Mouse (Mus musculus): Measurements from ENCODE around the gene Snx25. TPM values are rescaled to one million over a fixed set of nuclear protein-coding genes. Genes with fewer than 3 reads are reported as not detected.

Snx25 gene
- polyA plus RNA-seq, 1 experiment from 2014 or later = 3.1 TPM

GRCm38 (mm10) chr8:45999784-46000705 is 151.9 kb downstream of the Snx25 start:
- peak overlapping the region; percentile 97 for H3K27ac ChIP-seq (replicated peaks)
- no peaks in the 10 kb centered on the region for H3K27me3 ChIP-seq (ENCODE audit: control insufficient read depth, insufficient read depth, low read length)
- DNase-seq (ENCODE audit: low spot score) (peak; percentile 99), ATAC-seq (ENCODE audit: low FRiP score, low TSS enrichment) (peak; percentile 99)
- no peaks in the 10 kb centered on the region for H3K9me3 ChIP-seq (ENCODE audit: control insufficient read depth, low read length)
- H3K4me2 ChIP-seq (replicated peaks; ENCODE audit: low read depth) = peak overlapping the region; percentile 79
- no peak for TF ChIP-seq EP300 (optimal IDR thresholded peaks at IDR 0.05)
- TF ChIP-seq CTCF (IDR thresholded peaks at IDR 0.05; ENCODE audit: low read depth) = no peak; the same call in 1 of the 2 replicates
- WGBS = 5% methylated on average over 49 of the region's 55 CpGs
- H3K4me3 ChIP-seq (ENCODE audit: low read depth, low read length) = peak overlapping the region; percentile 57
- H3K36me3 ChIP-seq (ENCODE audit: control insufficient read depth, insufficient read depth, low read length) = peaks cover 10% of the 10 kb centered on the region; the same call in 1 of the 2 replicates
- no peaks in the 10 kb centered on the region for H3K4me1 ChIP-seq (replicated peaks; ENCODE audit: control insufficient read depth, insufficient read depth)
- peak overlapping the region; percentile 74 for H3K9ac ChIP-seq (ENCODE audit: low read length)

- DNase-seq (ENCODE audit: low spot score) (peak; percentile 81), ATAC-seq (ENCODE audit: low FRiP score, low TSS enrichment) (peak; percentile 74)
- Histone ChIP-seq H3K36me3 (ENCODE audit: control insufficient read depth, insufficient read depth, low read length) (peaks cover 10% of the 10 kb centered on the region; the same call in 1 of the 2 replicates), H3K27me3 (ENCODE audit: control insufficient read depth, insufficient read depth, low read length) (no peaks in the 10 kb centered on the region), H3K27ac (replicated peaks) (peak within 1 kb of the TSS; percentile 97), H3K9me3 (ENCODE audit: control insufficient read depth, low read length) (no peaks in the 10 kb centered on the region), H3K4me2 (replicated peaks; ENCODE audit: low read depth) (peak within 1 kb of the TSS; percentile 79), H3K9ac (ENCODE audit: low read length) (peak within 1 kb of the TSS; percentile 74), H3K4me3 (ENCODE audit: low read depth, low read length) (peak within 1 kb of the TSS; percentile 57), H3K4me1 (replicated peaks; ENCODE audit: control insufficient read depth, insufficient read depth) (no peaks in the 10 kb centered on the region)
- peak; percentile 53 for TF ChIP-seq CTCF (IDR thresholded peaks at IDR 0.05; ENCODE audit: low read depth)
- no peak for TF ChIP-seq EP300 (optimal IDR thresholded peaks at IDR 0.05)
- 2% methylated on average over 22 of the region's 22 CpGs for WGBS
Measured at GRCm38 (mm10) chr8:45999138-45999783, 152.7 kb downstream of the Snx25 start, which contains the start of gene Lrp2bp. Gene Lrp2bp (plus strand): TSS chr8:45999303.

GRCm38 (mm10) chr8:45998228-45998627 is 153.7 kb downstream of the Snx25 start:
- Histone ChIP-seq H3K9ac (ENCODE audit: low read length) (no peak overlapping the region), H3K4me2 (replicated peaks; ENCODE audit: low read depth) (peak overlapping the region; percentile 12), H3K4me1 (replicated peaks; ENCODE audit: control insufficient read depth, insufficient read depth) (no peaks in the 10 kb centered on the region), H3K9me3 (ENCODE audit: control insufficient read depth, low read length) (no peaks in the 10 kb centered on the region), H3K36me3 (ENCODE audit: control insufficient read depth, insufficient read depth, low read length) (peaks cover 10% of the 10 kb centered on the region; the same call in 1 of the 2 replicates), H3K27me3 (ENCODE audit: control insufficient read depth, insufficient read depth, low read length) (no peaks in the 10 kb centered on the region), H3K4me3 (ENCODE audit: low read depth, low read length) (no peak overlapping the region), H3K27ac (replicated peaks) (no peak overlapping the region)
- peak; percentile 58 for TF ChIP-seq CTCF (IDR thresholded peaks at IDR 0.05; ENCODE audit: low read depth)
- no peak for TF ChIP-seq EP300 (optimal IDR thresholded peaks at IDR 0.05)
- DNase-seq (ENCODE audit: low spot score) (no peak), ATAC-seq (ENCODE audit: low FRiP score, low TSS enrichment) (no peak)
- 73% methylated on average over 2 of the region's 2 CpGs for WGBS

GRCm38 (mm10) chr8:45995576-45995975 is 156.4 kb downstream of the Snx25 start:
- ATAC-seq (ENCODE audit: low FRiP score, low TSS enrichment) (no peak), DNase-seq (ENCODE audit: low spot score) (no peak)
- Histone ChIP-seq H3K4me2 (replicated peaks; ENCODE audit: low read depth) (no peak overlapping the region), H3K9me3 (ENCODE audit: control insufficient read depth, low read length) (no peaks in the 10 kb centered on the region), H3K27me3 (ENCODE audit: control insufficient read depth, insufficient read depth, low read length) (no peaks in the 10 kb centered on the region), H3K4me3 (ENCODE audit: low read depth, low read length) (no peak overlapping the region), H3K27ac (replicated peaks) (no peak overlapping the region), H3K4me1 (replicated peaks; ENCODE audit: control insufficient read depth, insufficient read depth) (no peaks in the 10 kb centered on the region), H3K36me3 (ENCODE audit: control insufficient read depth, insufficient read depth, low read length) (peaks cover 10% of the 10 kb centered on the region; the same call in 1 of the 2 replicates), H3K9ac (ENCODE audit: low read length) (no peak overlapping the region)
- 55% methylated on average over 3 of the region's 3 CpGs for WGBS
- TF ChIP-seq CTCF (IDR thresholded peaks at IDR 0.05; ENCODE audit: low read depth) (no peak), EP300 (optimal IDR thresholded peaks at IDR 0.05) (no peak)

- ATAC-seq (ENCODE audit: low FRiP score, low TSS enrichment) (no peak), DNase-seq (ENCODE audit: low spot score) (no peak)
- H3K36me3 ChIP-seq (ENCODE audit: control insufficient read depth, insufficient read depth, low read length) = peaks cover 14% of the 10 kb centered on the region; the same call in 1 of the 2 replicates
- H3K27me3 ChIP-seq (ENCODE audit: control insufficient read depth, insufficient read depth, low read length) = no peaks in the 10 kb centered on the region
- no peaks in the 10 kb centered on the region for H3K4me1 ChIP-seq (replicated peaks; ENCODE audit: control insufficient read depth, insufficient read depth)
- no peak overlapping the region for H3K27ac ChIP-seq (replicated peaks)
- H3K4me3 ChIP-seq (ENCODE audit: low read depth, low read length) = no peak overlapping the region
- H3K4me2 ChIP-seq (replicated peaks; ENCODE audit: low read depth) = no peak overlapping the region
- no peak for TF ChIP-seq EP300 (optimal IDR thresholded peaks at IDR 0.05)
- peak; percentile 50 for TF ChIP-seq CTCF (IDR thresholded peaks at IDR 0.05; ENCODE audit: low read depth)
- no peak overlapping the region for H3K9ac ChIP-seq (ENCODE audit: low read length)
- WGBS = 96% methylated on average over 2 of the region's 2 CpGs
- no peaks in the 10 kb centered on the region for H3K9me3 ChIP-seq (ENCODE audit: control insufficient read depth, low read length)
Measured at GRCm38 (mm10) chr8:45994111-45994510, 157.8 kb downstream of the Snx25 start.
